Mouse (Mus musculus) embryonic facial prominence, embryonic 11.5 days (tissue): ENCODE results near the gene Mex3d. TPM values are rescaled to one million over a fixed set of nuclear protein-coding genes. Genes with fewer than 3 reads are reported as not detected.
A peak's percentile ranks its signal among the peaks of the same experiment; 100 is the strongest.

Experiments used
- ATAC-seq: fragments of 200-750 bp; cut with Nextera tagmentation; replicated peaks from 2 replicates; pipeline ENCODE4 v1.8.0; 2017; ENCODE audit warnings: low read depth; ENCODE audit not compliant: insufficient number of reproducible peaks, low FRiP score, low TSS enrichment
- DNase-seq: peaks from one replicate; pipeline ENCODE4 v3.0.0-alpha.2; 2015; ENCODE audit warnings: low spot score
- H3K27ac ChIP-seq: fragments of 300-500 bp; sonication (generic); replicated peaks from 2 replicates; pipeline ENCODE4 v1.5.1; 2014; ENCODE audit warnings: mild to moderate bottlenecking, low read depth, low read length, control low read depth
- H3K27me3 ChIP-seq: fragments of 300-500 bp; sonication (generic); 2 replicates; pipeline ENCODE4 v1.6.1; 2014; ENCODE audit warnings: mild to moderate bottlenecking, low read length, moderate library complexity, mixed read lengths; ENCODE audit not compliant: control insufficient read depth, insufficient read depth
- H3K36me3 ChIP-seq: fragments of 300-500 bp; sonication (generic); replicated peaks from 2 replicates; pipeline ENCODE4 v1.6.1; 2014; ENCODE audit warnings: low read depth, mild to moderate bottlenecking, low read length, moderate library complexity, mixed read lengths; ENCODE audit not compliant: control insufficient read depth, insufficient read depth
- H3K4me1 ChIP-seq: fragments of 300-500 bp; sonication (generic); 2 replicates; pipeline ENCODE4 v1.6.1; 2014; ENCODE audit warnings: low read length, mixed read lengths; ENCODE audit not compliant: control insufficient read depth, insufficient read depth
- H3K4me2 ChIP-seq: fragments of 300-500 bp; sonication (generic); 2 replicates; pipeline ENCODE4 v1.6.1; 2014; ENCODE audit warnings: low read depth, mild to moderate bottlenecking, control low read depth, low read length, moderate library complexity
- H3K4me3 ChIP-seq: fragments of 300-500 bp; sonication (generic); 2 replicates; pipeline ENCODE4 v1.5.1; 2014; ENCODE audit warnings: low read depth, low read length, control low read depth
- H3K9ac ChIP-seq: fragments of 300-500 bp; sonication (generic); replicated peaks from 2 replicates; pipeline ENCODE4 v1.6.1; 2014; ENCODE audit warnings: mild to moderate bottlenecking, control low read depth, low read length
- H3K9me3 ChIP-seq: fragments of 300-500 bp; sonication (generic); replicated peaks from 2 replicates; pipeline ENCODE4 v1.6.1; 2016; ENCODE audit warnings: mild to moderate bottlenecking, low read length, inconsistent platforms, mixed read lengths; ENCODE audit not compliant: control insufficient read depth
- WGBS: fragments of 180-500 bp; shearing (Covaris S2); extraction: QIAGEN DNeasy Blood & Tissue Kit; methylation state at CpG from one replicate; pipeline ENCODE4 v1.1.7; 2014; 5-methylcytosine and 5-hydroxymethylcytosine counted together
- polyA plus RNA-seq: library from polyadenylated mRNA; unstranded; fragments of >200 nt; fragmentation: Nextera tagmentation; extraction: Ambion mirVana; gene quantifications from 2 replicates; pipeline ENCODE4 v1.2.1, GENCODE M21; 2014

Mex3d gene
- polyA plus RNA-seq, 1 experiment from 2014 or later: 10.3 TPM

DNA sequence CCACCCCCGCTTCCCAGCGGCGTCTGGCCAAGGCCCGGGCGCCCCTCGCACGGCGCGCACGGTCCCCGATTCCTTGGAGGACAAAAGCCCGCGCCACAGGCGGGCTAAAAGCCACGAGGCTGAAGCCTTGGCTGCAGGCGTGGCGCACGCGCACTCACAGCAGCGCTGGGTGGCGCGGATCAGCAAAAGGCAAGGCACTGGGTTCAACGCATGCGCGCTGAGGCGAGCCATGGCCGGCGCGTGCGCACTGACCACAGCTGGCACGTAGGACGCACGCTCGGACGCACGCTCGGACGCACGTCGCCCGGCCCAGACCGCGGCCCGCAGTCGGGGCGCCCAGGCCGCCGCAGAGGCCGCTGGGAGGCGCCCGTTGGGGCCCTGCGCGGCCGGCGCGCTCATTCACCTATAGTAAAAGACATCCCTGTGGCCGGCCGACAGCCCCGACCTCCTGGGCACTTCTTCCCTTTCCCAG, 11.3 kb upstream of the Mex3d start:
- H3K4me3 ChIP-seq: peak overlapping the region; percentile 71
- peak; percentile 99 for DNase-seq
- peak; percentile 80 for ATAC-seq
- no peaks in the 10 kb centered on the region for H3K9me3 ChIP-seq
- peak overlapping the region; percentile 64 for H3K4me2 ChIP-seq
- H3K36me3 ChIP-seq: peaks cover 18% of the 10 kb centered on the region
- no peaks in the 10 kb centered on the region; the same call in 1 of the 2 replicates for H3K4me1 ChIP-seq
- WGBS: under 1% methylated on average over 59 of the region's 59 CpGs
- peak overlapping the region; percentile 99 for H3K27ac ChIP-seq
- no peaks in the 10 kb centered on the region for H3K27me3 ChIP-seq
- peak overlapping the region; percentile 96 for H3K9ac ChIP-seq

DNA sequence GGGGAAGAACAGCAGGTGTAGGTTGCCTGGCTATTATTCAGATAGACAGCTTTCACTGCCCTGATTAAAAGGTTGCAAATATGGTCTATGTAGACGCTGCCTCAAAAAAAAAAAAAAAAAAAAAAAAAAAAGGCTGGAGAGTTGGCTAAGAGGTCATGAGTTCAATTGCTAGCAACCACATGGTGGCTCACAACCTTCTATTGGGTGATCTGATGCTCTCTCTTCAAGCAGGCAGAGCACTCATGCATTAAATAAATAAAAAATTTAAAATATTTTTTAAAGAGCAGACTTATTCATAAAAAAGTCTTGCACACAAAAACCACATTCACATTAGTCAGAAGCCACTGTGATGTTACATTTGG, 10.7 kb upstream of the Mex3d start:
- ATAC-seq: no peak
- 6% methylated on average over 1 of the region's 1 CpGs for WGBS
- peak overlapping the region; percentile 71 for H3K4me3 ChIP-seq
- no peaks in the 10 kb centered on the region for H3K27me3 ChIP-seq
- H3K27ac ChIP-seq: peak overlapping the region; percentile 99
- H3K4me1 ChIP-seq: no peaks in the 10 kb centered on the region; the same call in 1 of the 2 replicates
- H3K9ac ChIP-seq: peak overlapping the region; percentile 96
- no peaks in the 10 kb centered on the region for H3K9me3 ChIP-seq
- peaks cover 18% of the 10 kb centered on the region for H3K36me3 ChIP-seq
- DNase-seq: peak; percentile 40
- peak overlapping the region; percentile 64 for H3K4me2 ChIP-seq

DNA sequence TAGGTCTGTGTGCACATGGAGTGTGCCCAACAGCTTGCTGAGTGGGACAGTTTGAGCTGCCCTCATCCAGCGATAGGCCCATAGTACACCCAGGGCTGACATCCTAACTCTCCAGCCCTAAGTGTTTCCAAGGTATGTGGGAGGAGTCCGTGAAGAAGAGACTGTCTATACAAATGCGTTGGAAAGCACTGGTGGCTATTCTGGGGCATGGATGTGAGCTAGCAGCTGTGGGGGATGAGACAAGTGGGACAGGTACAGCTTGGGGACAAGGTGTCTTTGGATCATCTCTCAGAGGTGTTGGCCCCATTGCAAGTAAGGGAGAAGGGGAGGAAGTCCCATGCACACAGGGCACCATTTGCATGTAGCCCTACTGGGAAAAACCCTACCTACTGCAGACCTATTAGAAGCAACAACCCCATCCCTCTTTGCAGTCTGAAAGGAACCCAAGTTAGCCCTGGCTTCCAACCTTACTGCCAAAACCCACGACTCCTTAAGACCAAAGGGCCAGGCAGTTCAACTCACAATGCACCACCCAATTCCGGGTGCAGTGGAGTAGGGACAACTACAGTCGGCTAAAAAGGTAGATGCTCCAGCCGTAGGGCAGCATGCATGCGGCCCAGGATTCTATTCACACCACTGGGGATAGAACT, 10.2 kb upstream of the Mex3d start:
- Histone ChIP-seq H3K27me3 (no peaks in the 10 kb centered on the region), H3K9ac (peak overlapping the region; percentile 96), H3K27ac (peak overlapping the region; percentile 99; the same call in 1 of the 2 replicates), H3K4me2 (peak overlapping the region; percentile 64), H3K4me3 (peak overlapping the region; percentile 71), H3K9me3 (no peaks in the 10 kb centered on the region), H3K4me1 (no peaks in the 10 kb centered on the region; the same call in 1 of the 2 replicates), H3K36me3 (peaks cover 23% of the 10 kb centered on the region)
- no peak for DNase-seq
- WGBS: 58% methylated on average over 8 of the region's 8 CpGs
- no peak for ATAC-seq

GRCm38 (mm10) chr10:80396822-80397523, 9.5 kb upstream of the Mex3d start:
- H3K9ac ChIP-seq: peak overlapping the region; percentile 96
- H3K9me3 ChIP-seq: no peaks in the 10 kb centered on the region
- 91% methylated on average over 11 of the region's 11 CpGs for WGBS
- H3K4me1 ChIP-seq: no peaks in the 10 kb centered on the region; the same call in 1 of the 2 replicates
- no peaks in the 10 kb centered on the region for H3K27me3 ChIP-seq
- H3K4me2 ChIP-seq: peak overlapping the region; percentile 64
- H3K27ac ChIP-seq: no peak overlapping the region
- H3K36me3 ChIP-seq: peaks cover 28% of the 10 kb centered on the region
- DNase-seq (no peak), ATAC-seq (no peak)
- peak overlapping the region; percentile 71 for H3K4me3 ChIP-seq

GRCm38 (mm10) chr10:80395025-80395627, 7.7 kb upstream of the Mex3d start:
- no peak overlapping the region for H3K4me2 ChIP-seq
- no peak overlapping the region for H3K27ac ChIP-seq
- peaks cover 30% of the 10 kb centered on the region for H3K36me3 ChIP-seq
- H3K4me3 ChIP-seq: no peak overlapping the region
- WGBS: 93% methylated on average over 35 of the region's 35 CpGs
- ATAC-seq (no peak), DNase-seq (no peak)
- no peaks in the 10 kb centered on the region for H3K9me3 ChIP-seq
- no peaks in the 10 kb centered on the region for H3K27me3 ChIP-seq
- no peak overlapping the region for H3K9ac ChIP-seq
- H3K4me1 ChIP-seq: no peaks in the 10 kb centered on the region; the same call in 1 of the 2 replicates

- Histone ChIP-seq H3K27me3 (no peaks in the 10 kb centered on the region), H3K4me2 (no peak overlapping the region), H3K9ac (no peak overlapping the region), H3K4me1 (peaks cover 7% of the 10 kb centered on the region), H3K9me3 (no peaks in the 10 kb centered on the region), H3K36me3 (peaks cover 31% of the 10 kb centered on the region), H3K4me3 (no peak overlapping the region), H3K27ac (no peak overlapping the region)
- 87% methylated on average over 5 of the region's 5 CpGs for WGBS
- DNase-seq (no peak), ATAC-seq (no peak)
Measured at GRCm38 (mm10) chr10:80392687-80393086, 5.2 kb upstream of the Mex3d start.

DNA sequence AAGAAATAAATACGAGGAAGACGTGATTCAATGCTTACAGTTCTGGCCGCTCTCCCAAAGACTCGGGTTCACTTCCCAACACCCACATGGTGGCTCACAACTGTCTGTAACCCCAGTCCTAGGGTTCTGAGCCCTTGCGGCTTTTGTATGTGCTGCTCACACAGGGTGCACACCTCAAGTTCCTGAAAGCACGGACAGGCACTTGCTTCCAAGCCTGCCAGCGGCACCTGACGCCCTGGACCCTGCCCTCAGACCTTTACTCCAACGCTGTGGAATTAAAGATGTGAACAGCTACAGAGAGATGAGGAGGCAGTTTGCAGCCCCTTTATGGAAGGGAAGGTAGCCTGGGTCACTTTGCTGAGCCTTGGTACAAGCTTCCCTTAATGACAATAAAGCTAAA, 3.2 kb upstream of the Mex3d start:
- H3K4me2 ChIP-seq: no peak overlapping the region
- H3K4me1 ChIP-seq: peaks cover 7% of the 10 kb centered on the region
- ATAC-seq (no peak), DNase-seq (no peak)
- H3K27me3 ChIP-seq: no peaks in the 10 kb centered on the region
- no peaks in the 10 kb centered on the region for H3K9me3 ChIP-seq
- H3K9ac ChIP-seq: no peak overlapping the region
- H3K36me3 ChIP-seq: peaks cover 31% of the 10 kb centered on the region
- WGBS: 90% methylated on average over 9 of the region's 9 CpGs
- H3K4me3 ChIP-seq: no peak overlapping the region
- no peak overlapping the region for H3K27ac ChIP-seq
